Mouse (Mus musculus): ENCODE measurements around the gene Ank3. TPM values are rescaled to one million over a fixed set of nuclear protein-coding genes. Genes with fewer than 3 reads are reported as not detected.

The Ank3 gene
- polyA plus RNA-seq, 1 experiment from 2014 or later, result 8.3 TPM

DNA sequence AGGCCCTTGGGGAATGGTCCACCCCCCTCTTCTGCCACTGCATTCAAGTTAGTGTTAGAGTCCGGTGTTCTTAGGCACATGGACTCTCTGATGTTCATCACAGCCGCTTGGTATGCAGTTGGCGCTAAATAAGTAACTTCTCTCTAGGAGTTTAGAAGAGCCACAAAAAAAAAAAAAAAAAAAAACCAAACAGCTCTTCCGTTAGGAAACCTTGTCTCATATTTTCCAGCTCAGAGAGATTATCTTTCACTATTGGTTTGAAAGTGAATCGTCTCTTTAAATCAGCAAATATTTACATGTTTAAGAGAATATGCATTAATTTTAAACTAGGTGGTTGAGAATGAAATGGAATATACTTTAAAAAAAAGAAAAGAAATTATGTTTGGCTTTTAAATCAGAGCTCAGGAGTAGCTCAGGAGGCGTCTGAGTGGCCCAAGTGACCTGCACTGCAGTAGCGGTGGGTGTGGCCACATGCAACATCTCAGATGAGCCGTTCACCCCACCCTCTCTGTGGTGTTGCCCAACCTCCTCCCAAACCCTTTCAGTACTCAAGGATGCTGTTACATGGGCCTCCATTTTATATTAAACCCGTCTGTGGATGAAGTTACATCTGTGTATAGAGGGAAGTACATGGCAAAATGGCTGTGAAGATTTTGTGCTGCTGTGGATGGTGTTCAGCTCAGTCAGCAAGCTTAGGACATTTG lies 138.0 kb downstream of the Ank3 start:
- Histone ChIP-seq H3K36me3 (replicated peaks) (no peaks in the 10 kb centered on the region), H3K9me3 (replicated peaks) (no peaks in the 10 kb centered on the region), H3K4me3 (replicated peaks) (no peak overlapping the region), H3K27ac (replicated peaks) (no peak overlapping the region), H3K27me3 (no peaks in the 10 kb centered on the region), H3K9ac (no peak overlapping the region), H3K4me2 (no peak overlapping the region), H3K4me1 (replicated peaks) (no peaks in the 10 kb centered on the region)
- no peak for ATAC-seq (ENCODE audit: insufficient read depth)
- 59% methylated on average over 9 of the region's 9 CpGs for WGBS (ENCODE audit: insufficient replicate concordance)

DNA sequence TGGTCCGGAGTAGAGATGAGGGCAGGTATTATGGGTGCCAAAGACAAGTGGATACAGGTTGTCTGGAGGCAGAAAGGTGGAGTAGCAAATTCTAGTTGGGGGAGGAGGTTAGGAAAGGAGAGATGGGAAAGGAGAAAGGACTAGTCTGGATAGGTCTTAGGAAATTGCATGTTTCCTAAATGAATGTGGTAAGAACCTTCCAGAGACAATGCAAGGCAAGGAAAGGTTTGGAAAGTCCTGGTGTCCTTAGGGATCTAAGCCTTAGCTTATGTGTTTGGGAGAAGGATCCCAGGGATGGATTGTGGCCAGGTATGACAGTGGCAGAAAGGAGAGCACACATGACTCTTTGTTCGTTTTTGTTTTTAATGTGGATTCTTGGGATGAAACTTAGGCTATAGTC lies 139.7 kb downstream of the Ank3 start:
- Histone ChIP-seq H3K9ac (no peak overlapping the region), H3K4me3 (replicated peaks) (no peak overlapping the region), H3K27me3 (no peaks in the 10 kb centered on the region), H3K4me1 (replicated peaks) (no peaks in the 10 kb centered on the region), H3K4me2 (no peak overlapping the region), H3K36me3 (replicated peaks) (no peaks in the 10 kb centered on the region), H3K9me3 (replicated peaks) (no peaks in the 10 kb centered on the region), H3K27ac (replicated peaks) (no peak overlapping the region)
- no peak for ATAC-seq (ENCODE audit: insufficient read depth)
- WGBS (ENCODE audit: insufficient replicate concordance), result 60% methylated on average over 2 of the region's 2 CpGs

DNA sequence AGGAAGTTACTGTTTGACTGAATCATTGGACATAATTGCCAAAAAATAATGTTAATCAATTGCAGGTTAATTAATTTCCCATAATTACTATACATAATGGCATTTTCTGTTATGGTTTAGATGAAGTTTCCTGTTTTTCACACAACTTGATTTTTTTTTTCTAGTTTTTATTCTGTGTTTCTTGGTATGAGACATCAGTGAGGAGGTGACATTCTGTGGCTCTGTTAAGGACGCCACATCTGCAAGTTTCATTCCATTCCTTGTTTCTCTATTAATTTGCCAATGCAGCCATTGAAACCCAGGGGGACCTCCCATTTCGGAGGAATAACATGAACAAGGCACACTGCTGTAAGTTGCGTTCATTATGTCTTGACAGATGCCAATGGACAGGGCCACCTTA lies 143.9 kb downstream of the Ank3 start:
- 68% methylated on average over 3 of the region's 3 CpGs for WGBS (ENCODE audit: insufficient replicate concordance)
- Histone ChIP-seq H3K4me3 (replicated peaks) (no peak overlapping the region), H3K9ac (no peak overlapping the region), H3K4me1 (replicated peaks) (no peaks in the 10 kb centered on the region), H3K27me3 (no peaks in the 10 kb centered on the region), H3K9me3 (replicated peaks) (no peaks in the 10 kb centered on the region), H3K36me3 (replicated peaks) (no peaks in the 10 kb centered on the region), H3K27ac (replicated peaks) (no peak overlapping the region), H3K4me2 (no peak overlapping the region)
- no peak for ATAC-seq (ENCODE audit: insufficient read depth)

DNA sequence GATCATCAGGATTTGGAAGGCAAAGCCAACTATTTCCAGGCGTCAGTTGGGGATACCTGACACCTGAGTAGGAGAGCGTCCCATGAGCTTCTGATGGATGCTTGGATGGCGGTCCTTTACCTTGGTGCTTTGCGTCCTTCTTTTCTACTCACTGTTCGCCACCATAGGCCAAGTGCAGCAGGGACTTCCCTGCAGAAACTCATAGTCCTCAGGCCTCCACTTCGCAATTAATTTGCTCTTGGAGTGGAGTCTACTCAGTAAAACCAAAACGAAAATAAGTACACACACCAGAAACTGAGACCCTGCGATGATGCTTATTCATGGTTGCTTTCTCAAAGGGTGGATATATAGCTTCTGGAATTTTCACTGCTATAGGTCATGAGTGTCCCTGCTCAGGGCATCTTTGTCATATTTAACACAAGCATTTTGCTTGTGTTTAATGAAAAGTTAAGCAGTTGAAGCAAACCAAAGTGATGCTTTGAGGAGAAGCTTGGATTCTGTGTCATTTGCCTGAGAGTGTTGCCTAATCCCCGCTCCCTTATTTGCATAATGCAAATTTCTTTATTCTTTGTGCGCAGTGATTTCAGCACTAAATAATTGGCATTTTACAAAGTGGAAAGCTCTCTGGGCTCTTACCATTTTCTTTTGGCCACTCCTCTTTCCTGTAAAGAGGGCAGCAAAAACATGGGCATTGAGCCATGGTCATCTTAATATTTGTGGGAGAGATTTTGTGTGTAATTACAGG lies 145.5 kb downstream of the Ank3 start:
- H3K27me3 ChIP-seq, result no peaks in the 10 kb centered on the region
- H3K4me1 ChIP-seq (replicated peaks), result 0 out of 2 replicates have a peak, but pooled peaks cover 4% of the 10 kb centered on the region
- H3K4me3 ChIP-seq (replicated peaks), result no peak overlapping the region
- ATAC-seq (ENCODE audit: insufficient read depth), result no peak
- H3K4me2 ChIP-seq, result no peak overlapping the region
- no peak overlapping the region for H3K9ac ChIP-seq
- H3K36me3 ChIP-seq (replicated peaks), result no peaks in the 10 kb centered on the region
- WGBS (ENCODE audit: insufficient replicate concordance), result 70% methylated on average over 10 of the region's 10 CpGs
- no peak overlapping the region for H3K27ac ChIP-seq (replicated peaks)
- no peaks in the 10 kb centered on the region for H3K9me3 ChIP-seq (replicated peaks)

DNA sequence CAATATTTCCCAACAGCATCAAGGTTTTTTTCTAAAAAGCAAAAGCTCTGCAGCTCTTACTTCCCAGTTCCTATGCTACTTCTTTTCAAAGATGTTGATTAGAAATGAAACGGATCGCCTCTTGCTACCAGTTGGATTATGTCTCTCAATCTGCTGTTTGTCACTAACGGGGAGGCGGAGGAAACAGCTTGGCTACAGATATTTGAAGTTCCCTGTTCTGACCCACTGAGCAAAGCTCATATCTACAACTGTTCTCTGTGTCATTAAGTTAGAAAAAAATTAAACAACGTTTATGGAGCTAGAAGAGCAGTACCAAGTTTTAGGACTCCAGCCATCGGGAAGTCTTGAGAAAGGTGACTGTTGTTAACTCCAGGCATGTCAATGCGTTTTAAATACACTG lies 146.1 kb downstream of the Ank3 start:
- Histone ChIP-seq H3K4me2 (no peak overlapping the region), H3K36me3 (replicated peaks) (no peaks in the 10 kb centered on the region), H3K27me3 (no peaks in the 10 kb centered on the region), H3K9ac (no peak overlapping the region), H3K9me3 (replicated peaks) (no peaks in the 10 kb centered on the region), H3K4me1 (replicated peaks) (0 out of 2 replicates have a peak, but pooled peaks cover 4% of the 10 kb centered on the region), H3K4me3 (replicated peaks) (no peak overlapping the region), H3K27ac (replicated peaks) (no peak overlapping the region)
- WGBS (ENCODE audit: insufficient replicate concordance), result 67% methylated on average over 7 of the region's 7 CpGs
- no peak for ATAC-seq (ENCODE audit: insufficient read depth)

DNA sequence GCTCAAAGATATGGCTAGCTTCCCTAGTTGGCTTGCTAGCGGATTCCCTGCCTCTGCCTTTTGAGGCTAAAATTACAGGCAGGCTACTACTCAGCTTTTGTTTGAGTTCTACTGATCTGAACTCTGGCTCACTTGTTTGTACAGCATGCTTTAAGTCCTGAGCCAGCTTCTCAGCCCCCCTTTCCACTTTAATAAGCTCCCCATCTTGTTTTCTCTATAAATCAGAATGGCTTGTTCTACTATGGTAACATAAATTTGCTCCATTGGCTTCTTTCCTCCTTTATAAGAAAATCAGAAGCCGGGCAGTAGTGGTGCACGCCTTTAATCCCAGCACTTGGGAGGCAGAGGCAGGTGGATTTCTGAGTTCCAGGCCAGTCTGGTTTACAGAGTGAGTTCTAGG lies 147.4 kb downstream of the Ank3 start:
- no peaks in the 10 kb centered on the region for H3K36me3 ChIP-seq (replicated peaks)
- WGBS (ENCODE audit: insufficient replicate concordance), result 59% methylated on average over 3 of the region's 3 CpGs
- no peaks in the 10 kb centered on the region for H3K27me3 ChIP-seq
- H3K4me3 ChIP-seq (replicated peaks), result no peak overlapping the region
- no peak overlapping the region for H3K27ac ChIP-seq (replicated peaks)
- H3K9me3 ChIP-seq (replicated peaks), result no peaks in the 10 kb centered on the region
- H3K4me1 ChIP-seq (replicated peaks), result 0 out of 2 replicates have a peak, but pooled peaks cover 4% of the 10 kb centered on the region
- no peak for ATAC-seq (ENCODE audit: insufficient read depth)
- H3K9ac ChIP-seq, result no peak overlapping the region
- no peak overlapping the region for H3K4me2 ChIP-seq

DNA sequence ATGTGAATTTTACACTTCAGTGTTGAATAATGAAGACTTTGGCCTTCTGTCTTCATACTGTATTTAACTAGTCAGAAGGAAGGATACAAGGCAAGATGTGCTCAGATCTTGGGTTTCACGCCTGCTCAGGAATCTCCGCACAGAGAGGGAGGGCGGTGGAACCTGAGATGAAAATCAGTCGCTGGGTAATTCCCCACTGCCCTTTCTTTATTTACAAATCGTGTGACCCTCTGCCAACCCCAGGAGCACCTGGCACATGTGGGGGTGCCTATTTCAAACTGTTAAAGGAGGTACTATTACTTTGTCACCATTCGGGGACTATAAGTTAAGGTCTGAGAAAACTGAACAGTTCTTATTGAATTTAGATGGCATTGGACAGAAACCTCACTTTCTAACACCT lies 148.1 kb downstream of the Ank3 start:
- 0 out of 2 replicates have a peak, but pooled peaks cover 4% of the 10 kb centered on the region for H3K4me1 ChIP-seq (replicated peaks)
- H3K27ac ChIP-seq (replicated peaks), result no peak overlapping the region
- no peaks in the 10 kb centered on the region for H3K27me3 ChIP-seq
- no peak overlapping the region for H3K9ac ChIP-seq
- WGBS (ENCODE audit: insufficient replicate concordance), result 59% methylated on average over 6 of the region's 6 CpGs
- H3K4me2 ChIP-seq, result no peak overlapping the region
- H3K36me3 ChIP-seq (replicated peaks), result no peaks in the 10 kb centered on the region
- H3K4me3 ChIP-seq (replicated peaks), result no peak overlapping the region
- no peak for ATAC-seq (ENCODE audit: insufficient read depth)
- H3K9me3 ChIP-seq (replicated peaks), result no peaks in the 10 kb centered on the region

DNA sequence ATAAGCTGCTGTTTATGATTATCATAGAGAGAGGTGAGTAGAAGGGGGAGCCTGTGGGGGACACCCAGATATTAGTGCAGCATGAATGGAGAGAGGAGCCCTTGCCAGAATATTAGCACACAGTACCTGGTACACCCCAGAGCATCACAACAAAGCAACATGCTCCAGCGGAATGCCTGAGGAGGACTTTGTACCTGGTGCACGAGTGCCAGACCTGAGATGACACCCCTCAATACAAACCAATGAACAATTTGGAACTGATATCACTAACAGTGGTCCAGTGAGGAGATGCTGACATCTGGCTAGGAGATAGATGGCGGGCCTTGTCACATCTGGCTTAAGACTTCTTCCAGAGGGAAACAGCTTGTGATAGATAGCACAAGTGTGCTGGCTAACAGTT lies 150.2 kb downstream of the Ank3 start:
- Histone ChIP-seq H3K4me3 (replicated peaks) (no peak overlapping the region), H3K36me3 (replicated peaks) (no peaks in the 10 kb centered on the region), H3K9me3 (replicated peaks) (no peaks in the 10 kb centered on the region), H3K27ac (replicated peaks) (no peak overlapping the region), H3K9ac (no peak overlapping the region), H3K4me1 (replicated peaks) (0 out of 2 replicates have a peak, but pooled peaks cover 4% of the 10 kb centered on the region), H3K4me2 (no peak overlapping the region), H3K27me3 (no peaks in the 10 kb centered on the region)
- no peak for ATAC-seq (ENCODE audit: insufficient read depth)
- 61% methylated on average over 3 of the region's 3 CpGs for WGBS (ENCODE audit: insufficient replicate concordance)

DNA sequence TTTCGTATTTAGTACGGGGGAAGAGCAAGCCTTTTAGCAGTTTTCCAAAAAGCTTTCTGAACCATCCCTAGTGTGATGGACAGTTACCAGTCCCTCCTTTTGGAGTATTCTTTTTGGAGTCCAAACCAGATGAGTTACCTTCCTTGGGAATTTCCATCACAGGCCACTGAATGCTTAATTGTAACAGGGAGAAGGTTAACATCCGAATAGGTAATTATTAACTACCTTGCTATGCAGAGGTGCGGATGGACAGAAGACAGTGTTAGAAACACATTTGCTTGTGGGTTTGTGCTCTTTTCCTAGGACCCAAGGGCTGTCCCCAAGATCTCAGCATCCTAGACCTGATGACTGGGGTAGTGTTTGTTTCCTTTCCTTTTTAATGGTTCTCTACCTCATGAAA lies 150.6 kb downstream of the Ank3 start:
- no peak overlapping the region for H3K27ac ChIP-seq (replicated peaks)
- no peak overlapping the region for H3K9ac ChIP-seq
- WGBS (ENCODE audit: insufficient replicate concordance), result 59% methylated on average over 4 of the region's 4 CpGs
- no peak for ATAC-seq (ENCODE audit: insufficient read depth)
- H3K9me3 ChIP-seq (replicated peaks), result no peaks in the 10 kb centered on the region
- H3K4me3 ChIP-seq (replicated peaks), result no peak overlapping the region
- H3K4me2 ChIP-seq, result no peak overlapping the region
- H3K27me3 ChIP-seq, result no peaks in the 10 kb centered on the region
- 0 out of 2 replicates have a peak, but pooled peaks cover 4% of the 10 kb centered on the region for H3K4me1 ChIP-seq (replicated peaks)
- no peaks in the 10 kb centered on the region for H3K36me3 ChIP-seq (replicated peaks)

DNA sequence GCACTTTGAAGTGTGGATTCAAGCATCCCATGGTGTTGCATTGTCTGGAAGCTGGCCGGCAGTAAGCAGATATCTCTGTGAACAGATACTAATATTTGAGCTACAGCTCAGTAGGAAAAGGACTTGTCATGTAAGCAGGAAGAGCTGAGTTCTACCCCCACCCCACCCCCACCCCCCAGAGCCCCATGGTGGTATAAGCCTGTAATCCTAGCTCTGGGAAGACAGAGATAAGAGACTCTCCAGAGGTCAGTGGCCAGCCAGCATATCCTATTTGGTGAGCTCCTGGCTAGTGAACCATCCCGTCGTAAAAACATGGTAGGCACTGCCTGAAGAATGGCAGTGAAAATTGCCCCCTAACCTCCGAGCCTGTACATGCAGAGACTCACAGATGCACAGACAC lies 152.3 kb downstream of the Ank3 start:
- H3K36me3 ChIP-seq (replicated peaks), result no peaks in the 10 kb centered on the region
- H3K27ac ChIP-seq (replicated peaks), result no peak overlapping the region
- no peak overlapping the region for H3K9ac ChIP-seq
- no peaks in the 10 kb centered on the region for H3K27me3 ChIP-seq
- H3K4me3 ChIP-seq (replicated peaks), result no peak overlapping the region
- H3K4me1 ChIP-seq (replicated peaks), result 0 out of 2 replicates have a peak, but pooled peaks cover 4% of the 10 kb centered on the region
- no peak overlapping the region for H3K4me2 ChIP-seq
- WGBS (ENCODE audit: insufficient replicate concordance), result 37% methylated on average over 4 of the region's 4 CpGs
- ATAC-seq (ENCODE audit: insufficient read depth), result no peak
- no peaks in the 10 kb centered on the region for H3K9me3 ChIP-seq (replicated peaks)

DNA sequence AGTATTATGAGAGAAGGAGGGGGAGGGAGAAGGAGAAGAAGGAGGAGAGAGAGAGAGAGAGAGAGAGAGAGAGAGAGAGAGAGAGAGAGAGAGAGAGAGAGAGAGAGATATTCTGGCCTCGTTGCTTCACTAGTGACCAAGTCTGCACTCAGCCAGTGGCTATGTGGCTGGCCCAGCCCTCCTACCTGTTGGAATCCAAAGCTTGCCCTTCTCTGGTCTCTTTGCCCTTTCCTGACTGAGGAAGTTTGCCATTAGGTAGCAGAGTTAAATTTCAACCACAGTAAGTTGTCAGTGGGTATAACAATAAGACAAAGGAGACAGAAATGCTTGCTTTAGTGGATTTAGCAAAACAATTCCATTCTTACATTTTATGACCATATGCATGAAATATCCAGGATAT lies 154.5 kb downstream of the Ank3 start:
- Histone ChIP-seq H3K4me2 (no peak overlapping the region), H3K36me3 (replicated peaks) (no peaks in the 10 kb centered on the region), H3K9ac (no peak overlapping the region), H3K4me1 (replicated peaks) (0 out of 2 replicates have a peak, but pooled peaks cover 4% of the 10 kb centered on the region), H3K27me3 (no peaks in the 10 kb centered on the region), H3K27ac (replicated peaks) (no peak overlapping the region), H3K4me3 (replicated peaks) (no peak overlapping the region), H3K9me3 (replicated peaks) (no peaks in the 10 kb centered on the region)
- WGBS (ENCODE audit: insufficient replicate concordance), result 42% methylated on average over 1 of the region's 1 CpGs
- ATAC-seq (ENCODE audit: insufficient read depth), result no peak
